Mouse (Mus musculus) kidney, adult 8-10 months (tissue): Measurements from ENCODE around the gene Snrnp25.
A peak's percentile ranks its signal among the peaks of the same experiment; 100 is the strongest.

ENCODE experiments used
- DNase-seq, 2 experiments: peaks; one replicate each; pipeline ENCODE4 v3.0.0; 2022

The Snrnp25 gene

DNA sequence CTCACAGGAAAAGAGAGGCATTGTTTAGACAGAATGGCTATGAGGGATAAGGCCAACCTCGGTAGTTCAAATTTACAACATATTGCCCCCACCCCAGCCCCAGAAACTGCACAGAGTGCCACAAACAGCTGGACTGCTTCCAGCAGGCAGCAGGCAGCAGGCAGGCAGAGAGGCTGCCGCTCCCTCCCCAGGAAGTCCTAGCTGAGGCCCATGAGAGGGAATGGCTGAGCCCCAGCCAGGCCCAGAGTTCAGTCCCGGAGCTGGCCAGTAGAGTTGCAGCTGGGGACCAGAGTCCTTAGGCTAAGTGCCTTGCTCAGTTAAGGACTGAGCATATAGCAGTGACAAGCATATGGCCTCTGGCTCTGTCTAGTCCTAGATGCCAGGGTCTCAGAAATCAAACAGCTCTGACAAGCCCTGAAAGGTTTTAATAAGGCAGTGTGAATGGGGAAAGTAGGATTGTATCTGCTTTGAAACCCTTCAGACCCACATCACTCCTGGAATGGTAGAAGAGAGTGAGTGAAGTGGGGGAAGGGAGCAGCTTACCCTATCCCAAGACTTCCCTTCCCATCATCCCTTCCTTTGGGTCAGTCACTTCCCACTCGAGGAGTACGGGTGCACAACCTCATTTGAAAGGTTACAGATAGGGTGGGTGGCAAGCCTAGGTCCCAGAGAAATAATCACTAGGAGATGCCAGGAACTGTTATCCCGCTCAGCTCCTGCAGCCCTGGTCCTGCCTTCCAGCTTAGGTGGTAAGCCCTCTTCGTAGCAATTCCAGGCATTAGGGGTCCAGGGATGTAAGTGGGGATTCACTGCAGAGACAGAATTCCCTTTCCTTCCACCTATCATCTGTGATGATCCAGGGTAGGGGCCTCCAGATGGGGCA is 20.2 kb downstream of the Snrnp25 start:
- no peak for DNase-seq

GRCm38 (mm10) chr11:32226124-32226871 is 21.1 kb downstream of the Snrnp25 start, which contains the start of gene Mpg:
Gene Mpg, plus strand, starts transcription at chr11:32226505.
- DNase-seq, result peak; percentile 87

DNA sequence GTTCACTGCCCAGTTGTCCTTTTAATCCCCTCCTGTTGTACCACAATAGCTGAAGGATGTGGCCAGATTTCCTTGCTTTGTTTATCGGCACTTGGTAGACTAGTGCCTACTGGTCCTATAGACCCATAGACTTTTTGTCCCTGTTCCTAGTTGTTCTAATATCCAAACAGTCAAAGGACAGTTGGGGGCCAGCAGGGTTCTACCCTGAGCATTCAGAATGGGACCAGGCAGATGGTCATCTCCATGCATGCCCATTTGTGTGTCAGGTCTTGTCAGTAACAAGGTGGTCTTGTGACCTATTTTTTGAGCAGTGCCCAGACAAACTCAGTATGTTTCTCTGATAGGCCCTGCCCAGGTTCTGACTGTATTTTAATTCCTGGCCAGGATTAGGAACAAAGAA is 21.8 kb downstream of the Snrnp25 start:
- no peak for DNase-seq

DNA sequence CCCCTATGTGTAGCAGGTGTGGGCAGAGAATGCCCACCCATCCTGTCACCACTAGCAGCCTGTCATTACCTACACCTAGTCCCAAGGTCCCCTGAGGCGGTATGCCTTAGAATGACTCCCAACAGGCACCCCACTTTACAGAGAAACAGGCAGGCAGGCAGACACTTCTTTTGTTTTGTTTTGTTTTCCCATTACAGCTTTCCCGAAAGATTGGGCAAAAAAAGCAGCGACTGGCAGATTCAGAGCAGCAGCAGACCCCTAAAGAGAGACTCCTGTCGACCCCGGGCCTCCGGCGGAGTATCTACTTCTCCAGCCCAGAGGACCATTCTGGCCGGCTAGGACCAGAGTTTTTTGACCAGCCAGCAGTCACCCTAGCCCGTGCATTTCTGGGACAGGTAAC is 22.3 kb downstream of the Snrnp25 start:
- DNase-seq, result no peak

- DNase-seq, result no peak
Measured at GRCm38 (mm10) chr11:32228292-32228845, 23.2 kb downstream of the Snrnp25 start.

GRCm38 (mm10) chr11:32230220-32230619 is 25.0 kb downstream of the Snrnp25 start:
- no peak for DNase-seq

DNA sequence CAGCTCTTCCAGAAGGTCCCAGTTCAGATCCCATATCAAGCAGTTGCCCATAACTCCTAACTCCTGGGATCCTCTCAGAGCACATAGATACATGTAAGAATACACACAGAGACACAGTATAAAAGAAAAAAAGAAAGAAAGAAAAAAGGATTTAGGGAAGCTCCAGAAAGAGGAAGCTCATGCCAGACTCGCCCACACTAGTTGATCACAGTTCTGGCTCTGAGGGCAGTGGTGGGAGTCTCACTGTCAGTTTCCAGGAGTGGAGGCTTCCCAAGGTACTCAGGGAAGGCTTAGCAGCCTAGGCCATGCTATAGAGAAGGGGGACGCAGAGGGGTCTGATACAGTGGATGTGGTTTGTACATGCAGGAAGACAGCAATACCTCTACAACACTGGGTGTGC is 25.9 kb downstream of the Snrnp25 start:
- DNase-seq, result no peak

- no peak for DNase-seq
Measured at GRCm38 (mm10) chr11:32232848-32233247, 27.6 kb downstream of the Snrnp25 start.

DNA sequence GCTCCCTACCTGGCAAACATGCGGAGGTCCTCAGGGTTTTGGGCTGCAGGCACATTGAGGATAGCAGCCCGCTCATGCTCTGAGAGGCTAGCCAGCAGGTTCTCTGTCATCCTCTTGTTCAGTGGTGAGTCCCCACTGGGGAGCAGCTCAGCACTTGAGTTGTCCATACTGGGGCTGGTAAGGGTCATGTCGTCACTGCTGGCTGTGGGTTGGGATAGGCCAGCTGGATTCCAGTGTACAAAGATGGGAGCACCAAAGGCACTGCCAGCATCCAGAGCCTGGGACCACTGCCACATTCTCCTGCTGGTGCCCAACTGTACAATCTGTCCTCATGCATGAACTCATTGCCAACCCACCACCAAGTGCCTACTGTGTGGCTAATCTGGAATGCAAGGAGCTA is 28.7 kb downstream of the Snrnp25 start:
- no peak for DNase-seq

DNA sequence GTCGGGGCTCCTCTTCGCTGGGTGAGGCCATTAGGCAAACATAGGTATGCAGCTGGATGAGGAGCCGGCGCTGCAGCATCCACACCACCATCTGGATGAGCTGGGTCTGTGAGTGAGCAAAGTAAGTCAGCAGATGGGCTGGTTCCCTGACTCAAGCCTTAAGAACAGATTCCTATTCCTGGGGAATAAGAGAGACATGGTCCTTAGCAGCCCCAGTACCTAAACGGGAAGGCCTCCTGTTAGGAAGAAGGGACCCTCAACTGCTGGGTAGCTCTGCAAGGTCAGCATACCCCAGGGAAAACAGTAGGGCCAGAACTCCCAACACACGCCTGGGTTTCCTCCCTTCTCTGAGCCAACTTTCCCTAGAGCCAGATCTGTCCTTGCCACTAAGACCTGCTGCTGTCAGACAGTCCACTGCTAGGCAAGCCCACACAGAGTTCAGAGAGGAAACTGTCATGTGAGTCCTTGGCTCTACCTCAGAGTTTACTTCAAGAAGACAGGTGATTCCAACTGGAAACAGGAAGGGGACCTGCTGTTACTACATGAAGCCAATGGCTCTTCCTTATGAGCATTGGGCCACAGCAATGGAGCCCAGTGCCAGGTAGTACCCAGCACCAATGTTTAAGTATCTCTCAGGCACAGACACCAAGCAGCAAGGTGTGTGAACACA is 29.7 kb downstream of the Snrnp25 start:
- peak in 1 of 2 experiments; percentile 37 for DNase-seq

GRCm38 (mm10) chr11:32235646-32236045 is 30.4 kb downstream of the Snrnp25 start:
- DNase-seq, result peak; percentile 88 to 89

- DNase-seq, result no peak
Measured at GRCm38 (mm10) chr11:32236132-32236531, 30.9 kb downstream of the Snrnp25 start.

DNA sequence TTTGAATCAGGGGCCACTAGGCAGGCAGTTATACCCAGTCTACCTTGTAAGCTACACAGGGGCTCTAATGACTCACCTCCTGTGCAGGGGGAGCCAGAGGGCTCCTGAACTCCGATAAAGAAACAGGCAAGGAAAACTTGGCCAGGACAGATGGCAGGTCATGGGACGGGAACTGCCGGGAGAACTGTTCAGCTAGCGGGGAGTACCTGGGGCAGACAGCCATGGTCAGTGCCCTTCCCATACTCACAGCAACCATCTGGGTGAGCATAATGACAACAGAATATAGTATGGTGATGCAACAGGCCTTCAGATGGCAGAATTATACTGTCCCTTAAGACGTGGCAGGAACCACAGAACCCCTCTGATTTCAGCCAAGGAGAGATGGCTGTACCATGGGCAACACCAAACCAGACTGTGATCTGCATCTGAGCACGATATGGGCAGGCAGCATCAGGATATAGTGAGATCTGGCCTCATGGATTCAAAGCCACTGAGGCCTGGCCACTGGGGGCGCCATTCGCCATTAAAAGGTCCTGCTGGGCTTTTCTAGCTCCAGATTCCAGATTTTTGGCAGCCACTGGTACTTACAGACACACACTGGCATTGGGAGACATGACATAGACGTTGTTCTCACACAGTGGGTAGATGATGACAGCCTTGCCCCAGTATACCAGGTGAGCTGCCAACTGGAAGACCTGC is 31.6 kb downstream of the Snrnp25 start:
- DNase-seq, result peak; percentile 40 to 67

- DNase-seq, result no peak
Measured at GRCm38 (mm10) chr11:32237411-32237795, 32.2 kb downstream of the Snrnp25 start.

- DNase-seq, result peak; percentile 64 to 85
Measured at GRCm38 (mm10) chr11:32238093-32238860, 33.1 kb downstream of the Snrnp25 start.

- DNase-seq, result no peak
Measured at GRCm38 (mm10) chr11:32241391-32241790, 36.2 kb downstream of the Snrnp25 start.

DNA sequence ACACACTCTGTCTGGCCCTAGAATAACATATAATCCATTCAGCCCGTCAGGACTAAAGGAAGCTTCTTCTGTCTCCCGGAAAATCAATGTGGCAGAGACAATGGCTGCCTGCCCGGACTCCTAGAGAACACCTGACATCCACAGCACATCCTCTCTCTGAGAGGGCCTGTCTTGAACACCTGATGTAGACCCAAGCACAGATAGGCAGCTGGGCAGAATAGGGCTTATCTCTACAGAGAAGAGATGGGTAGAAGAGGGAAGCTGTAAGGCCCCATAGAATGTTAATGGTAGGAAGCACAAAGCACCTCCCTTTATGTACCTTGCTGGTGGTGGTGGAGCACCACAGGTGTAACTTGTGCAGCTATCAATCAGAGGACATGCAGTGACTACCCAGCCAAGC is 37.0 kb downstream of the Snrnp25 start:
- DNase-seq, result no peak

DNA sequence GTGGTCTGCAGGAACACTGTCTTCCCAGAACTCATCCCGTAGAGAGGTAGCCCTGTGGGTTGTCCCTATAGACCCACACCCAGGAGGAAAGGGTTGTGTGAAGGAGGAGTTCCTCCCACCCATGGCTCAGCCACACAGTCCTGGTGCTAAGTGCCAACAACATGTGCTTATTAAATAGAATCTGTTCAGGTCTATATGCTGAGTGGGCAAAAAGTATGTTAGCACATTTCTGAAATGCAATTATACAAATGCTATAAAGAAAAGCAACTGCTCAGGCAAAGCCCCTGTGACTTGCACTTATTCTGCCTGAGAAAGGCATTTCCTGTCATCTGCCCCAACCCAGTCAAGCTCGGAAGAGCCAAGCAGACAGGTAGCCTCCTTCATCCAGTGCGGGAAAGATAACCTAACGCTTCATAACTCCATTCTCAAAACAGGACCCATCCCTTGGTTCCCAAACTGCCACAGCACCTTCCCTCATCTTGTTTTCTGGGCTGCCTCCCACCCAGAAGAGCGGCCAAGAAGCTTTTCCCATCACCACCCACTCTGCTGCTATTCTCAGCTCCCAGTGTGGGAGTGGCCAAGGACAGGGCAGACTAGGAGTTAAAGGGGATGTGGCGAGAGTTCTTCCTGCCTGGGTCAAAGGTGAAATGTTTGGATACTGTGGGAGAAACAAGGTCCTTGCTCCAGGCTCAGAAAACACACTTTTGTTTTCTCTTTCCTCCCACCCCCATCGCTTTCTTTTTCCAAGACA is 38.2 kb downstream of the Snrnp25 start:
- DNase-seq, result no peak

DNA sequence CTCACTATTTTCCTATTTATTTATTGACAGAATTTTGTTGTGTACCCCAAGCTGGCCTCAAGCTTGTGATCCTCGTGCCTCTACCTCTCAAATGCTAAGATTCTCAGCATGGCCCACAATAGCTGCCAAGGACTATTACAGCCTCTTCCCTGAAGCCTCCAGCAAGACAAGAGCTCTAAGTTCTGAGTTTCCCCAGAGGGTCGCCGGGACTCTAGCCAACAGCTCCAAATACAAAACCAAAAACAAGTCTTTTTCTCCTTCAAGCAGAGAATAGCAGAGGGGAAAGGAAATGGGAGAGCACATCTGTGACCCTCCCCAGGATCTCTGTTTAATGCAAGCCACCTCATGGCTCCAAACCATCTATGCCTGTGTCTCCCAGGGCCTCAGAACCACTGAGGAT is 38.8 kb downstream of the Snrnp25 start:
- DNase-seq, result no peak

DNA sequence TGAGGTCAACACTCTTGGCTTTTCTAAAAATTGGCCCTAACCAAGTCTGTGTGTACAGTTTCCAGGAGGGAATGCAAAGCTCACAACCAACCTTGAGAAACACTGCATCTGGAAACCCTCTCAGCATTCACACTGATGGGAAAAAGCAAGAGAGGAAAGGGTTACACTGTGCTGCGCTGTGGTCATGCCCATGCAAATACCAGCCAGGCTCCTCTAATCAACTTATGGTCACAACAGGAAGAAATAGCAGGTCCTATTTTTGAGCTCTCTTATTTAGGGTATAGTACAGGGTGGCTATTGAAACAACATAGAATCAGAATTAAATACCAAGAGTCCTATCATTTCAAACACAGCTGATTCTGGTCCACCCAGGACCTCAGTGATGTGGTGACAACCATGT is 39.4 kb downstream of the Snrnp25 start:
- DNase-seq, result no peak

- no peak for DNase-seq
Measured at GRCm38 (mm10) chr11:32245614-32246013, 40.4 kb downstream of the Snrnp25 start.
